Mouse (Mus musculus): ENCODE measurements around the gene Plppr2. TPM values are rescaled to one million over a fixed set of nuclear protein-coding genes. Genes with fewer than 3 reads are reported as not detected.

Gene Plppr2
- total RNA-seq (2023; ENCODE audit: inconsistent age), result 0.63 to 1.7 TPM (median 1.1 TPM) in 4 replicates

GRCm38 (mm10) chr9:21936692-21937570, at the start of gene Plppr2:
TSS of gene Plppr2 (plus strand) at chr9:21937033.

GRCm38 (mm10) chr9:21918035-21918592, 18.7 kb upstream of the Plppr2 start, which contains the start of gene Rab3d:
TSS of gene Rab3d (minus strand) at chr9:21918192.

GRCm38 (mm10) chr9:21927208-21927753, 9.6 kb upstream of the Plppr2 start, which contains the start of the genes Ccdc159 and Tmem205:
TSS of gene Ccdc159 (plus strand) at chr9:21927471.
TSS of gene Tmem205 (minus strand) at chr9:21927556.

GRCm38 (mm10) chr9:21955570-21956281, 18.9 kb downstream of the Plppr2 start, which contains the start of gene Swsap1:
TSS of gene Swsap1 (plus strand) at chr9:21955755.

DNA sequence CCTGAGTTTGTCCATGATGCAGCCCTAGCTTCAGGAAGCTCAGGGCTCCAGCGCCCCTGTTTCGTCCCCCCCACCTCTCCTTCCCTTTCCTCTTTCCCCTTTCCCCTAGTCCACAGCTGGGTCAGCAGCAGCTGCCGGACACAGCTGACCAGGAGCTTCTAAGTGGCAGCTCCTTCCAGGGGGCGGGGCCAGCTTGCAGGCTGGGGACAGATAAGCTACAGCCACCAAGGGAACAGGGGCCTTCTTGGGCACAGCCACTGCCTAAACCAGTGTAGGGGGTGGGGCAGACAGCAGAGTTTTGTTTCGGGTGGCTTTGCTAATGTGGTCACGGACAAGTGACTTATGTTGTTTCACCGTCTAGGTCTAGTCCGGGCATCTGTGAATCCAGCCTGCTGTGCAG, 26.6 kb downstream of the Plppr2 start, which contains the start of gene Epor:
Gene Epor (minus strand): TSS at position 90 of the 400 bp plus-strand sequence.

DNA sequence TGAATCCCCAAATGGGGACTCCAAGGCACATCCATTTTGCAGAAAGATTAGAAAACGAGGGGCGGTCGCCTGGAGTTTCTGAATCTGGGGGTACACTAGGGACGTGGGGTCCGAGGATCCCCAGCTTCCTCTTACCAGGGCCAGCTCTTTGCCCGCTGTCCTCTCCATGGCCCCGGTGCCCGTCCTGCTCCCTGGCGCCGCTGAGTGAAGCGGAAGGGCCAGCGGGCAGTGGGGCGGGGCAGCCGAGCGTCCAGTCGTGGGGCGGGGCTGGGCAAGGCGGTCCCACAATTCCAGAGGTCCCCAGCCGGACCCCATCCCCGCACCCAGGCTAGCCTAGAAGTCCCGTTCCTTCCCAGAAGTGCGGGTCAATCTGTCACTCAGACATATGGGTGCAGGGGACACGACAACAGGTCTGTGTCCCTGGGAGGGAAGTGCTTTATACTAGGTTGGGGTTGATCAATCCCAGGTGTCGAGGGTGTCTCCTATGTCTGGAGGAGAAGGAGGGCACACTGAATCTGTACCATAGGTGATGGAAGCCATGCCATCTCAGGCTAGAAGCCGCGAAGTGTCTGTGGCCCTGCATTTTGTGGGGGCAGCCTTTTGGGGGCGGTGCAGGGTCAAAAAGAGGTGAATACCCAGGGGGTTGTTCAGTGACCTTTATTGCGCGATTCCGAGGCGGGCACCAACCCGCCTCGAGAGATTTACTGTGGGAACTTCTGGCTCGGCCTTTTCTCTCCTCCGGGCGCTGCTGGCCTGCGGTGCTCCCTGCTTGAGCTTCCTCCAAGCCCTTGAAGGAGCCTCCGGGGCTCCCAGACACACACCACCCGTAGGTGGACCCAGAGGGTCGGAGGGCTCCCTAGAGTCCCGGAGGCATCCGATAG, 52.6 kb downstream of the Plppr2 start, which contains the start of gene Rgl3:
Gene Rgl3 (minus strand): TSS at position 217 of the 881 bp plus-strand sequence.

Other genes with a start within 250 kb of the Plppr2 start
- gene Ldlr, start 213.6 kb upstream of the Plppr2 start, total RNA-seq (2023; ENCODE audit: inconsistent age), result 12.0 to 21.0 TPM (median 19.3 TPM) in 4 replicates
- gene Spc24, start 176.7 kb upstream of the Plppr2 start, total RNA-seq (2023; ENCODE audit: inconsistent age), result 1.4 to 4.4 TPM (median 3.2 TPM) in 4 replicates
- 0.09 to 0.19 TPM (median 0.10 TPM) in 3 of 4 replicates, not detected in the other for gene Kank2, start 138.3 kb upstream of the Plppr2 start, total RNA-seq (2023; ENCODE audit: inconsistent age)
- not detected in 4 replicates for gene Angptl8, start 101.5 kb upstream of the Plppr2 start, total RNA-seq (2023; ENCODE audit: inconsistent age)
- gene Dock6, start 84.4 kb upstream of the Plppr2 start, total RNA-seq (2023; ENCODE audit: inconsistent age), result 11.6 to 16.2 TPM (median 12.1 TPM) in 4 replicates
- 3.8 to 5.1 TPM (median 4.2 TPM) in 4 replicates for gene Rab3d, start 18.8 kb upstream of the Plppr2 start, total RNA-seq (2023; ENCODE audit: inconsistent age)
- not detected in 4 replicates for gene Ccdc159, start 9.6 kb upstream of the Plppr2 start, total RNA-seq (2023; ENCODE audit: inconsistent age)
- 0.67 TPM in 1 of 4 replicates, not detected in the others for gene Tmem205, start 9.5 kb upstream of the Plppr2 start, total RNA-seq (2023; ENCODE audit: inconsistent age)
- 8.1 to 10.0 TPM (median 9.1 TPM) in 4 replicates for gene Swsap1, start 18.7 kb downstream of the Plppr2 start, total RNA-seq (2023; ENCODE audit: inconsistent age)
- 0.30 to 0.60 TPM in 2 of 4 replicates, not detected in the others for gene Epor, start 26.5 kb downstream of the Plppr2 start, total RNA-seq (2023; ENCODE audit: inconsistent age)
- 0.19 to 0.21 TPM in 2 of 4 replicates, not detected in the others for gene Rgl3, start 52.4 kb downstream of the Plppr2 start, total RNA-seq (2023; ENCODE audit: inconsistent age)
- gene Ccdc151, start 65.6 kb downstream of the Plppr2 start, total RNA-seq (2023; ENCODE audit: inconsistent age), result not detected in 4 replicates
- gene Prkcsh, start 65.8 kb downstream of the Plppr2 start, total RNA-seq (2023; ENCODE audit: inconsistent age), result 66.4 to 85.8 TPM (median 77.1 TPM) in 4 replicates
- gene Elavl3, start 115.0 kb downstream of the Plppr2 start, total RNA-seq (2023; ENCODE audit: inconsistent age), result not detected in 4 replicates
- gene Gm49318, start 134.2 kb downstream of the Plppr2 start, total RNA-seq (2023; ENCODE audit: inconsistent age), result not detected in 4 replicates
- 31.9 to 34.7 TPM (median 32.9 TPM) in 4 replicates for gene Zfp653, start 134.3 kb downstream of the Plppr2 start, total RNA-seq (2023; ENCODE audit: inconsistent age)
- gene Ecsit, start 148.4 kb downstream of the Plppr2 start, total RNA-seq (2023; ENCODE audit: inconsistent age), result 18.3 to 23.0 TPM (median 22.1 TPM) in 4 replicates
- gene Cnn1, start 162.2 kb downstream of the Plppr2 start, total RNA-seq (2023; ENCODE audit: inconsistent age), result 0.21 TPM in 1 of 4 replicates, not detected in the others
- 38.1 to 44.9 TPM (median 41.1 TPM) in 4 replicates for gene Elof1, start 180.1 kb downstream of the Plppr2 start, total RNA-seq (2023; ENCODE audit: inconsistent age)
- gene Acp5, start 198.7 kb downstream of the Plppr2 start, total RNA-seq (2023; ENCODE audit: inconsistent age), result 207 to 275 TPM (median 227 TPM) in 4 replicates
- 12.8 to 20.2 TPM (median 16.1 TPM) in 4 replicates for gene Pigyl, start 219.8 kb downstream of the Plppr2 start, total RNA-seq (2023; ENCODE audit: inconsistent age)

Data from B cell, adult (primary cell).